Mouse (Mus musculus) midbrain, embryonic 14.5 days (tissue): ENCODE data around the gene Plxnd1. TPM values are rescaled to one million over a fixed set of nuclear protein-coding genes. Genes with fewer than 3 reads are reported as not detected.

Experiments
- ATAC-seq: fragments of 200-750 bp; cut with Nextera tagmentation; 2 replicates; pipeline ENCODE4 v1.8.0; 2017; ENCODE audit warnings: moderate number of reproducible peaks, moderate library complexity; ENCODE audit not compliant: low FRiP score, low TSS enrichment
- DNase-seq: peaks from one replicate; pipeline ENCODE4 v3.0.0-alpha.2; 2015
- H3K27ac ChIP-seq: fragments of 300-500 bp; sonication (generic); replicated peaks from 2 replicates; pipeline ENCODE4 v1.5.1; 2014; ENCODE audit warnings: mild to moderate bottlenecking, low read depth, low read length, moderate library complexity
- H3K27me3 ChIP-seq: fragments of 300-500 bp; sonication (generic); 2 replicates; pipeline ENCODE4 v1.6.1; 2014; ENCODE audit warnings: low read length, control low read depth, mixed read lengths; ENCODE audit not compliant: control insufficient read depth, insufficient read depth
- H3K36me3 ChIP-seq: fragments of 300-500 bp; sonication (generic); 2 replicates; pipeline ENCODE4 v1.6.1; 2014; ENCODE audit warnings: low read length, control low read depth; ENCODE audit not compliant: control insufficient read depth, insufficient read depth
- H3K4me1 ChIP-seq: fragments of 300-500 bp; sonication (generic); 2 replicates; pipeline ENCODE4 v1.6.1; 2014; ENCODE audit warnings: mild to moderate bottlenecking, antibody characterized with exemption, low read length, control low read depth; ENCODE audit not compliant: control insufficient read depth, insufficient read depth
- H3K4me2 ChIP-seq: fragments of 300-500 bp; sonication (generic); 2 replicates; pipeline ENCODE4 v1.6.1; 2014; ENCODE audit warnings: mild to moderate bottlenecking, low read length, moderate library complexity
- H3K4me3 ChIP-seq: fragments of 300-500 bp; sonication (generic); replicated peaks from 2 replicates; pipeline ENCODE4 v1.5.1; 2014; ENCODE audit warnings: low read depth, low read length
- H3K9ac ChIP-seq: fragments of 300-500 bp; sonication (generic); replicated peaks from 2 replicates; pipeline ENCODE4 v1.6.1; 2014; ENCODE audit warnings: mild to moderate bottlenecking, low read length, moderate library complexity
- H3K9me3 ChIP-seq: fragments of 300-500 bp; sonication (generic); 2 replicates; pipeline ENCODE4 v1.6.1; 2016; ENCODE audit warnings: low read length, control low read depth, mixed read lengths; ENCODE audit not compliant: control insufficient read depth
- WGBS: fragments of 180-500 bp; shearing (Covaris S2); extraction: QIAGEN DNeasy Blood & Tissue Kit; methylation state at CpG from one replicate; pipeline ENCODE4 v1.1.7; 2014; 5-methylcytosine and 5-hydroxymethylcytosine counted together
- polyA plus RNA-seq: library from polyadenylated mRNA; unstranded; fragments of >200 nt; fragmentation: Nextera tagmentation; extraction: Ambion mirVana; gene quantifications from 2 replicates; pipeline ENCODE4 v1.2.1, GENCODE M21; 2014

Gene Plxnd1
- polyA plus RNA-seq, 1 experiment from 2014 or later: 9.0 TPM

GRCm38 (mm10) chr6:116004069-116004468 lies 9.3 kb upstream of the Plxnd1 start:
- H3K4me3 ChIP-seq: no peak overlapping the region
- H3K4me2 ChIP-seq: no peak overlapping the region
- H3K36me3 ChIP-seq: no peaks in the 10 kb centered on the region
- no peaks in the 10 kb centered on the region for H3K9me3 ChIP-seq
- H3K4me1 ChIP-seq: no peaks in the 10 kb centered on the region
- ATAC-seq: no peak
- H3K27ac ChIP-seq: no peak overlapping the region
- no peaks in the 10 kb centered on the region for H3K27me3 ChIP-seq
- whole genome bisulfite sequencing: 67% methylated on average over 7 of the region's 7 CpGs
- DNase-seq: no peak
- no peak overlapping the region for H3K9ac ChIP-seq

GRCm38 (mm10) chr6:116003516-116003915 lies 8.7 kb upstream of the Plxnd1 start:
- 75% methylated on average over 5 of the region's 5 CpGs for WGBS
- Histone ChIP-seq H3K27ac (no peak overlapping the region), H3K4me1 (no peaks in the 10 kb centered on the region), H3K27me3 (no peaks in the 10 kb centered on the region), H3K4me2 (no peak overlapping the region), H3K9ac (no peak overlapping the region), H3K36me3 (no peaks in the 10 kb centered on the region), H3K4me3 (no peak overlapping the region), H3K9me3 (no peaks in the 10 kb centered on the region)
- DNase-seq: no peak
- no peak for ATAC-seq

GRCm38 (mm10) chr6:116002311-116003104 lies 7.7 kb upstream of the Plxnd1 start:
- Histone ChIP-seq H3K9ac (no peak overlapping the region), H3K36me3 (no peaks in the 10 kb centered on the region), H3K4me1 (no peaks in the 10 kb centered on the region), H3K27ac (no peak overlapping the region), H3K27me3 (no peaks in the 10 kb centered on the region), H3K4me3 (no peak overlapping the region), H3K4me2 (no peak overlapping the region), H3K9me3 (no peaks in the 10 kb centered on the region)
- 69% methylated on average over 12 of the region's 12 CpGs for WGBS
- DNase-seq: no peak
- no peak for ATAC-seq

GRCm38 (mm10) chr6:116000851-116001250 lies 6.0 kb upstream of the Plxnd1 start:
- DNase-seq: no peak
- 91% methylated on average over 5 of the region's 5 CpGs for WGBS
- Histone ChIP-seq H3K27me3 (peaks cover 4% of the 10 kb centered on the region; the same call in 1 of the 2 replicates), H3K9me3 (no peaks in the 10 kb centered on the region), H3K4me3 (no peak overlapping the region), H3K9ac (no peak overlapping the region), H3K36me3 (no peaks in the 10 kb centered on the region), H3K4me1 (no peaks in the 10 kb centered on the region), H3K27ac (no peak overlapping the region), H3K4me2 (no peak overlapping the region)
- ATAC-seq: no peak

DNA sequence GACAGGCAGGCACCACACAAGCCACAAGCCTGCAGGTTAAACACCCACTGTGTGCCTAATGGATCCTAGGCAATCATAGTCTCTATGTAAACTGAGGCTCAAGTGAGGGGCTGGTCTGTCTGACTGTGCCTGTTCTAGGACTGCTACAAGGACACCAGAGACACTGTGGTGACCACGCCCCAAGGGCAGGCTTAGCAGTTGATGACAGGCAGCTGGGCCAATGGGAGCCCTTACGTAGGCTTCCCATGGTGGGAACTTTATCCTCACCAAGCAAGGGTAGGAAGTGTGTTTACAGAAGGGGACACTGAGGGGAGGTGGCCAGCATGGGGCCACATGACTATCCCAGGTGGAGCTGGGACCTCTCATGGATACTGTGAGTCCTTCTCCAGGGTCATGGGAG lies 4.4 kb upstream of the Plxnd1 start:
- DNase-seq (no peak), ATAC-seq (no peak)
- H3K27ac ChIP-seq: no peak overlapping the region
- no peak overlapping the region for H3K4me2 ChIP-seq
- 80% methylated on average over 2 of the region's 2 CpGs for WGBS
- H3K9ac ChIP-seq: no peak overlapping the region
- no peaks in the 10 kb centered on the region for H3K36me3 ChIP-seq
- H3K4me3 ChIP-seq: no peak overlapping the region
- H3K9me3 ChIP-seq: no peaks in the 10 kb centered on the region
- peaks cover 3% of the 10 kb centered on the region; the same call in 1 of the 2 replicates for H3K4me1 ChIP-seq
- peaks cover 12% of the 10 kb centered on the region for H3K27me3 ChIP-seq

GRCm38 (mm10) chr6:115998758-115999157 lies 4.0 kb upstream of the Plxnd1 start:
- peaks cover 8% of the 10 kb centered on the region; the same call in 1 of the 2 replicates for H3K4me1 ChIP-seq
- 80% methylated on average over 7 of the region's 7 CpGs for WGBS
- no peak overlapping the region for H3K4me2 ChIP-seq

GRCm38 (mm10) chr6:115997726-115998311 lies 3.0 kb upstream of the Plxnd1 start:
- 16% methylated on average over 3 of the region's 3 CpGs for WGBS

More at GRCm38 (mm10) chr6:115998758-115999157, 4.0 kb upstream of the Plxnd1 start:
- H3K9me3 ChIP-seq: no peaks in the 10 kb centered on the region
- no peak overlapping the region for H3K4me3 ChIP-seq
- peaks cover 16% of the 10 kb centered on the region for H3K27me3 ChIP-seq
- ATAC-seq: no peak
- H3K9ac ChIP-seq: no peak overlapping the region
- H3K27ac ChIP-seq: no peak overlapping the region
- no peak for DNase-seq
- H3K36me3 ChIP-seq: no peaks in the 10 kb centered on the region

DNA sequence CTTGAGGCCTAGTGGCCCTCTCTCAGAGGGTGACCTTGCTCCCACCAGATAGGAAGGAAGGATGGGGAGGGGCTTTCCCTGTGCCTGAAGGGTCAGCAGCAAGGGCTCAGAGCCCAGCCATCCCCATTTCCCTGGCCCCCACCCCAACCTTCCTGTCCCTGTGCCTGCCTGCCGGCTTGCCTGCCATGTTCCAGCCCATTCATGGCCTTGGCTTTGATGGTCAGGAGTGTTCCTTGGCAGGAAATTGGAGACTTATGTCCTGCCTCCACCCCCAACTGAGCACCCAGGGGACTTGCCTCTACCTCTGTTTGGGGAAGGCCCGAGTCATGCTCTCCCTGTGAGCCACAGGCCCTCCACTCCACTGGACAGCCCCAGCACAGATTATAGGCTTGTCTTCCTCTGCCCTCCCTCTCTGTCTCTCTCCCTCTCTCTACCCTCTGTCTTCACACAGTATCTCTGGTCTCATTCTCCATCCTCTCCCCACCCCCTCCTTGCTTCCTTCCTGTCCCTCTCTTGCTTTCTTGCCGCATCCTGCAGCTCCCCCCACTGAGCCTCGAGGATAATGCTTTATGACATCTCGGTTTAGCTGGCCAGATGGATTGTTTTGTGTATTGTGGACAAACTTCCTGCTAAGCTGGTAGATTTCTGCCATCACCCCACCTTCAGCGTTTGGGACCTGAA lies 1.5 kb upstream of the Plxnd1 start:
- no peak overlapping the region for H3K4me2 ChIP-seq
- H3K4me1 ChIP-seq: peaks cover 16% of the 10 kb centered on the region
- H3K27ac ChIP-seq: no peak overlapping the region
- 42% methylated on average over 6 of the region's 6 CpGs for WGBS
- no peak overlapping the region for H3K9ac ChIP-seq
- H3K9me3 ChIP-seq: no peaks in the 10 kb centered on the region
- H3K27me3 ChIP-seq: peaks cover 40% of the 10 kb centered on the region
- no peaks in the 10 kb centered on the region for H3K36me3 ChIP-seq
- no peak overlapping the region for H3K4me3 ChIP-seq
- ATAC-seq: no peak
- no peak for DNase-seq

More at GRCm38 (mm10) chr6:115997726-115998311, 3.0 kb upstream of the Plxnd1 start:
- no peaks in the 10 kb centered on the region for H3K9me3 ChIP-seq
- H3K27me3 ChIP-seq: peaks cover 26% of the 10 kb centered on the region
- no peak overlapping the region for H3K9ac ChIP-seq
- DNase-seq (no peak), ATAC-seq (no peak)
- no peak overlapping the region for H3K27ac ChIP-seq
- no peak overlapping the region for H3K4me2 ChIP-seq
- peaks cover 13% of the 10 kb centered on the region for H3K4me1 ChIP-seq
- H3K36me3 ChIP-seq: no peaks in the 10 kb centered on the region
- H3K4me3 ChIP-seq: no peak overlapping the region
